In the genomic region with DNA sequence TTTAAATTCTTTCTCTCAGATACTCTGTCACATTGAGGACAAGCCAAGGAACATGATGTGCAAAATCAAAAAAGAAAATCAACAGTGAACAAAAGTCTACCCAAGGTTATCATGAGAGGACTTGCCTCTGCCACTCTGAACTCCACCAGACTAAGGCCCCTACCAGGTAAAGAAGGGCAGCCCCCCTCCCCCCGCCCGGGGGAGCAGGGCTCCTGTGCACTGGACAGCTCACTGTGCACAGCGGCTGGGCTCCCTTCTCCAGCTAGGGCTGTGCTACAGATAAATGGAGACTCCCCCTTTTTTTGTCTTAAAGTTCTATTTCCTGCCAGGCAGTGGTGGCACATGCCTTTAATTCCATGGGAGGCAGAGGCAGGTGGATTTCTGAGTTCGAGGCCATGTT, we compare ENCODE assay signal across 14 mouse cellular contexts. TPM values are rescaled to one million over a fixed set of nuclear protein-coding genes. Genes with fewer than 3 reads are reported as not detected.
"Had no signal": no experiment of that assay in that cellular context is flagged by ENCODE, and none has a peak within 500 bp of the region (broad histone marks: within the 10 kb centered on the region; RNA-seq: fewer than 3 reads in every experiment).

No protein-coding gene starts in this region.

- H3K4me3 ChIP-seq: kidney, embryonic 15.5 days; limb, embryonic 10.5 days; lung, embryonic 15.5 days; midbrain, embryonic 13.5 days had no signal

- H3K9ac ChIP-seq: kidney, embryonic 15.5 days; lung, embryonic 15.5 days had no signal

- H3K36me3 ChIP-seq: lung, embryonic 15.5 days; midbrain, embryonic 13.5 days had no signal

- ATAC-seq: intestine, embryonic 16.5 days; midbrain, embryonic 13.5 days had no signal

- H3K4me2 ChIP-seq: kidney, embryonic 15.5 days; liver, embryonic 11.5 days; lung, embryonic 15.5 days; midbrain, embryonic 13.5 days had no signal

- H3K27ac ChIP-seq: kidney, embryonic 15.5 days; limb, embryonic 10.5 days; lung, embryonic 15.5 days had no signal

- H3K9me3 ChIP-seq: kidney, embryonic 15.5 days; limb, embryonic 10.5 days; lung, embryonic 15.5 days; midbrain, embryonic 13.5 days had no signal

- DNase-seq: kidney, adult 2 months; kidney, postnatal 14 days; layer of hippocampus, adult 9-11 months; lung, postnatal 14 days; right cerebral cortex, postnatal 4 days; spleen, adult 18-20 months had no signal

- H3K27me3 ChIP-seq: kidney, embryonic 15.5 days; lung, embryonic 15.5 days; midbrain, embryonic 13.5 days had no signal

RNA-seq across cellular contexts. Expression of gene Gper1, which starts 14.8 kb away (rescaled TPM):
- total RNA-seq: megakaryocyte-erythroid progenitor cell, adult 5-6 weeks had no signal

RNA-seq across cellular contexts. Expression of gene C130050O18Rik, which starts 32.7 kb away (rescaled TPM):
- total RNA-seq: megakaryocyte-erythroid progenitor cell, adult 5-6 weeks; midbrain, postnatal 0 days had no signal
- polyA plus RNA-seq: midbrain, postnatal 0 days had no signal
